Mouse (Mus musculus): ENCODE data around the gene Gm20903.
"Not testable (repeated sequence)": the region's sequence is repeated elsewhere in the genome, so short reads cannot be mapped to it uniquely, and the experiment has no call there.

The Gm20903 gene

DNA sequence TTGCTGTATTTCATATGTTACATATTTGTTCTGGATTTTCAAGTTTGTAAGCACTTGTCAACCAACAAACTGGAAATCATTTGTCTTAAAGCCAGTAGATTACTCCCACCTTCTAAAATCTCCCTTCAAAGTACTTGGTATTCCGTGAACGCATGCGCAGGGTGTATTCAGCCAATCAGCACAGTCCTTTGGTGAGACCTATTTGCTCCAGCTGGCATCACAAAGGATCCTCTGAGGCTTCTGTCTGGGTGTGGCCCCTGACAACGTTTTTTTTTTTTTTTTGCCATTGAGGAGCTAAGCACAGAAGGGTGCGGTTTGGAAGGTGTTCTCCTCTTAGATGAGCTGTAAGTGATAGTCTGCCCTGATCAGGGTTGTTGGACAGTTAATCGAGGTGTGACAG, at the start of gene Gm20903:
Gm20903 (plus strand) TSS at position 301 of the 400 bp plus-strand sequence.
- not testable (repeated sequence) for DNase-seq (ENCODE audit: low spot score in 2 of 2)

Measured in right cerebral cortex, postnatal 36 days (tissue).